Mouse (Mus musculus): ENCODE results near the gene Arhgap33.
A peak's percentile ranks its signal among the peaks of the same experiment; 100 is the strongest.

The Arhgap33 gene

DNA sequence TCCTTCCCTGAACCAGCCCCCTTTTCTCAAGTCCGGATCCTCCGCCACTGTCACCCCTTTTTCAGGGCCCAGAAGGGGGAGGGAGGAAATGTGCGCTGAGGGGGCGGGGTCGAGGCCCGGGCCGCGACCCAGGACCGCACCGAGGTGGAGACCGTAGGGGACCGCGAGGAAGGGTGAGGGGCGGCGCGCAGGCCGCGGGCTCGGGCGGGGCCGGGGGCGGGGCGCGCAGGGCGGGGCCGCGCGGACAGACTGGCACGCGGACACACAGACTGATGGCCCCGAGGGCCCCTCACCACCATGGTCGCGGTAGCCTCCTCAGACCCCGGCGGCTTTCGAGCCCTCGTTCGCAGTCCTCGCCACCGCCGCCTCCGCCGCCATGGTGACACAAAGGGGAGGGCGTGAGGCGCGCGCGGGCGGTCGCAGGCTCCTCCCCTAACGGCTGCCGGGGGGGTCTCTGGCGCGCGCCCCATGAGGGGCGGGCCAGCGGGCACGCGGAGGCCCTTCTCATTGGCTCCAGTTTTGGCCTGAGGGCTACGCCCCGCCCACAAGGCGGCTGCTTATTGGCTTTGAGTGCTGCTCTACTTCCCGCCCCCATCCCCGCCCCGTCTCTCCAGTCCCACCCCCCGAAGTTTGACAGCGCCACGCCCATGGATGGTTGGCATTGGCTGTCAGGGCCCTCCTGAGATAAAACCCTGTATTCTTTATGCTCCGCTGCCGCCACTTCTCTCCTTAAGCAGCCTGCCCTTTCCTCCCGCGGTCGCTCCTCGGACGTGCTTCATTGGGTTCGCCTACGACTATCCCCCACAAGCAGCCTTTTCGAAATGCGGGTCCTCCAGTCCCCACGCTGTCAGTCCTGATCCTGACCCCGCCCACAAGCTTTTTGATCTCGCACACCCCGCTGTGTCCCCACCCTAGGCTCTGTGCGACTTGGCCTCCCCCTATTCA lies at the start of gene Arhgap33:
Arhgap33 (minus strand) TSS at position 428 of the 945 bp plus-strand sequence.
- DNase-seq (ENCODE audit: low spot score in 2 of 2): peak; percentile 97 to 98

DNA sequence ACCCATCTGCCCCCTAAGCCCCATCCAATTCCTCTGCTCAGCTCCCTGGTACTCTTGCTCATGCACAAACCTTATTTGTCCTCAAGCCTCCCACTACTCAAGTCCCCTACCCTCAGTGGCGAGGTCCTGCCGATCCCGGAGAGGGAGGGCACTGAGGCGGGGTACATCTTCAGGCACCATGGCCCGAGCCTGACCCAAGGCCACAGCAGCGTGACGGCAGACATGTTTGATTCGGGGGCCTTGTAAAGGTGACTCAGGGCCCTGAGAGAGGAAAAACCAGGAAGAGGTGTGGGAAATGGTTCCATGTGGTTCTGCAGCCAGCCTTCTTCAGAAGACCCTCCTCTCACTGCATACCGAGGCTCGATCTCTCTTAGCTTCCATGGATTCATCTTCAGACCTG lies 49.5 kb upstream of the Arhgap33 start:
- DNase-seq (ENCODE audit: low spot score in 2 of 2): no peak

DNA sequence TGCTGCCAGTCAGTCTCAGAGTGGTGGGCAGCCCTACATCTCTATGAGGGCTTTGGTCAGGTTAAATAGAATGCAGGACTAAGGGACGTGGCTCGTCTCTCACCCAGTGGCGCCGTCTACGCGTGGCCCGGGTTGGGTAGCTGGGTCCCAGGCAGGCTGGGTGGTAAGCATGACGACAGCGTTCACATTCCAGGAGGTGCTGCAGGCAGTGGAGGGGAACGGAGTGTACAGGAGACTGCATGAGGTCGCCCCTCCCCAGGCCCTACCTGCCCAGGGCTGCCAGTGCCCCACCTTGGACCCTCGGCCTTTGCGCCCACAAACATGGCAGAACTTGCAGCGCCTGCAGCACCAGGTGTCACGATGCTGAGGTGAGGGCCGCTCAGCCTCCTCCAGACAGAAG lies 46.7 kb upstream of the Arhgap33 start:
- DNase-seq (ENCODE audit: low spot score in 2 of 2): no peak

DNA sequence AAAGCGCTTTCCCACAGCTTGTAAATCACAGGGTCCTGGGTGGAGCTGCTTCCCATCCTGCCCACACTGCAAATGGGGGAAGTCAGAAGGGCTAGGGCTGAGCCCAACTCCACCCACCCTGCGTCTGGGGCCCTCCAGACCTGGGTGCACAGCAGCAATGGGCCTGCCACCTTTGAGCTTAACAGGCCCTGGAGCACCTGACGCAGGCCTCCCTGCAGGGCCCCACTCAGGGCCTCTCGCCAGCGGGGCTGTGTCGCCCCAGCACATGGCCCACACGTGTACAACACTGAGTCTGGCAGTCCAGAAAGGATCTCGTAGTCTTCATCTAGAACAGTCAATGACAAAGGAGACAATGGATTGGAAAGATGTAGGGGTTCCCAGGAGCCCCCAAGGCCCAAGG lies 45.1 kb upstream of the Arhgap33 start:
- no peak for DNase-seq (ENCODE audit: low spot score in 2 of 2)

DNA sequence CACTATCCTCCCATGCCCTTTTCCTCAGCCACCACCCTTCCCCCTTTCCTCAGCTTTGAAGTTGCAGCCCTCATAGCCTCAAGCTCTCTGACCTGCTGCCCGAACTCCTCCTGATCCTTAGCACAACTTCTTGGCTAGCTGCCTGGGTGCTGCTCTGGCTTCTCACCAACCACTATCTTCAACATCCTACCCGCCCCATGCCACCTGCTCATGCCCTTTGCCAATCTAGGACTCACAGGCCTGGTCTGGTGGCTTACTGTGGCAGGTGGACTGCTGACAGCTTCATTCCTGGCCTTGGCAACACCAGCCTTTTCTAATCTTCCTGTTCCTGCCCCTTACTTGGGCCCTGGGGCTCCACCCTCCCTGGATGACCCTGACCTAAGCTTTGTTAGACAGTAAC lies 38.1 kb upstream of the Arhgap33 start:
- no peak for DNase-seq (ENCODE audit: low spot score in 2 of 2)

- DNase-seq (ENCODE audit: low spot score in 2 of 2): no peak
These were observed 37.5 kb upstream of the Arhgap33 start for GRCm38 (mm10) chr7:30572389-30572788.

- DNase-seq (ENCODE audit: low spot score in 2 of 2): no peak
These were observed 32.7 kb upstream of the Arhgap33 start for GRCm38 (mm10) chr7:30567555-30567954.

- no peak for DNase-seq (ENCODE audit: low spot score in 2 of 2)
These were observed 31.2 kb upstream of the Arhgap33 start for GRCm38 (mm10) chr7:30566033-30566432.

- DNase-seq (ENCODE audit: low spot score in 2 of 2): no peak
These were observed 30.2 kb upstream of the Arhgap33 start, which contains the start of gene Igflr1 for GRCm38 (mm10) chr7:30564970-30565571. Gene Igflr1 (plus strand): TSS chr7:30565427.

- no peak for DNase-seq (ENCODE audit: low spot score in 2 of 2)
These were observed 29.0 kb upstream of the Arhgap33 start for GRCm38 (mm10) chr7:30563906-30564280.

DNA sequence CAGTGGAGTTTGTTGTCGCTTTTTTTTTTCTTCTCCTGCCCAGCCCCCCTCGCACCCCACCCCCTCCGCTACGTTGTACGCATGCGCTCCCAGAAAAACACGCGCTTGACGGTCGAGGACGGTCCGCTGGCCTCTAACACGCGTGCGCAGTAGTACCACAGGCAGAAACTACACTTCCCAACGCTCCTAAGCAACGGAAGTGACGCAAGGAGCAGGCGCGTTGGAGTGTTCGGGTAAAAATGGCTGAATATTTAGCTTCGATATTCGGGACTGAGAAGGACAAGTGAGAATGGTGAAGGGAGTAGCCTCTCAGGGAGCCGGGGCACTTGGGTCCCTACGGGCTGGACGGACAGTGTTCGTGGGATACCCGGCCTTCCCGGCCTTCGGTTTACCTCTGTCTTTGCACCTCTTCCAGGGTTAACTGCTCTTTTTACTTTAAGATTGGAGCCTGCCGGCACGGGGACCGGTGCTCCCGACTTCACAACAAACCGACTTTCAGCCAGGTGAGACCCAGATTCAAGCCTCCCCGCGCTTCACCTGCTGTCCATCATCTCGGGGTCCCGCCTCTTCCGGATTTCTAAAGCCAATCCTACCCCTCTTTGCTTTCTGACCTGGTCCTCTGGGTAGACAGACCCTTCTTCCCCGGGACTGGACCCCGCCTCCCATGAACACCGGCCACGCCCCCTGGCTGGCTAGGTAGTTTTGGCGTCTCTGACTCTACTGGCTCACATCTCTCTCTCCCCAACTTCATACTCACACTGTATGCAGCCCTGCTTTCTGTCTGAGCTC lies 28.5 kb upstream of the Arhgap33 start, which contains the start of the genes U2af1l4, Gm49396 and Psenen:
U2af1l4 (plus strand) TSS at position 185 of the 789 bp plus-strand sequence.
Gm49396 (plus strand) TSS at position 228 of the 789 bp plus-strand sequence.
Psenen (minus strand) TSS at position 511 of the 789 bp plus-strand sequence.
- peak; percentile 93 to 96 for DNase-seq (ENCODE audit: low spot score in 2 of 2)

DNA sequence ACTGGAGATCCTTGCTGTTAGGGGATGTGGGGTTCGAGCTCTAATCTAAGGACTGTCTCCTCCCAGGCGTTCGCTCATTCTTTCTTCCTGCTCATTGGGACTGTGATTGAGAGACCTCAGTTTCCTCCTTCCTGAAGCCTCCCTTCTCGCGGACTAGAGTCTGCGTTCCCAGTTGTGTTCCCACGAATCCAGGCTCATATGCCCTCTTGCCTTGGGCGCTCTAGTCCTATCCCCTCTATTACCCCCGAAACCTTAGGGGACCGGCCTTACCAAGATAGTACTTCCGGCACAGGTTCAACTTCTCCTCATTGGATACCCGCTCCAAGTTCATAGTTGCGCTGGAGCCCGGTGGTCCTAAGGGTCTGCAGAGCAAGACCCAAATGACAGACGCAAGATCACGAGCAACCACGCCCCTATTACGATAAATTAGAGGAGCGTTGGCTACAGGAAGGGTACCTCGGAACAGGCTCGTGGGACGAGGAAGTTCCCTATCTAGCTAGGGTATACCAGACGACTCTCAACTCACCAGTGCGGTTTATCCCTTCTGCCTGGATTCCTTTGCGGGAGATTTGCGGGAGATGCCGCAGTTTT lies 27.8 kb upstream of the Arhgap33 start:
- DNase-seq (ENCODE audit: low spot score in 2 of 2): no peak

- DNase-seq (ENCODE audit: low spot score in 2 of 2): no peak
These were observed 25.4 kb upstream of the Arhgap33 start for GRCm38 (mm10) chr7:30560296-30560695.

DNA sequence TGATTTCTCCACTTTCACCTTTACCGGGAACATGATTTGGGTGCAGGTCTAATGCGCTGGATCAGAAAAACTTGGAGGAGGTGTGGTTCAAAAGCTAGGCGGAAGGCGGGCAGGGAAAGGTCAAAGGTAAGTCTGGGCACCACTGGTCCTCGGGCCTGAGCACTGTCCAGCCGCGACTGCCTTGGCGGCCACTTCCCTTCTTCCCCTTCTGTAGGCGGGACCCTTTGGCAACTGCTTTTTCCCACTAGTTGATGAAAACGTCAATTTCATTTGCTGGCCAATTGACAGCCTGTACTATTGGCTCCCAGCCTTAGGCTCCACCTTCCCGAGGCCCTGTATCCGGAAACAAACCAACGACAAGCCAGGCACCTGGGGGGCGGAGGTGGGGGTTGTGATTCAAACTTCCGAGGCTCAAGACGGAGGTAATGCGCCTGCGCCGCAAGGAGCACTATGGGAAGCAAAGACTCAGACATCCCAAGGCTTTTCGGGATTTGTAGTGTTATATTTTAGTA lies 24.6 kb upstream of the Arhgap33 start, which contains the start of gene Lin37:
Lin37 (minus strand) TSS at position 396 of the 512 bp plus-strand sequence.
- peak; percentile 99 for DNase-seq (ENCODE audit: low spot score in 2 of 2)

DNA sequence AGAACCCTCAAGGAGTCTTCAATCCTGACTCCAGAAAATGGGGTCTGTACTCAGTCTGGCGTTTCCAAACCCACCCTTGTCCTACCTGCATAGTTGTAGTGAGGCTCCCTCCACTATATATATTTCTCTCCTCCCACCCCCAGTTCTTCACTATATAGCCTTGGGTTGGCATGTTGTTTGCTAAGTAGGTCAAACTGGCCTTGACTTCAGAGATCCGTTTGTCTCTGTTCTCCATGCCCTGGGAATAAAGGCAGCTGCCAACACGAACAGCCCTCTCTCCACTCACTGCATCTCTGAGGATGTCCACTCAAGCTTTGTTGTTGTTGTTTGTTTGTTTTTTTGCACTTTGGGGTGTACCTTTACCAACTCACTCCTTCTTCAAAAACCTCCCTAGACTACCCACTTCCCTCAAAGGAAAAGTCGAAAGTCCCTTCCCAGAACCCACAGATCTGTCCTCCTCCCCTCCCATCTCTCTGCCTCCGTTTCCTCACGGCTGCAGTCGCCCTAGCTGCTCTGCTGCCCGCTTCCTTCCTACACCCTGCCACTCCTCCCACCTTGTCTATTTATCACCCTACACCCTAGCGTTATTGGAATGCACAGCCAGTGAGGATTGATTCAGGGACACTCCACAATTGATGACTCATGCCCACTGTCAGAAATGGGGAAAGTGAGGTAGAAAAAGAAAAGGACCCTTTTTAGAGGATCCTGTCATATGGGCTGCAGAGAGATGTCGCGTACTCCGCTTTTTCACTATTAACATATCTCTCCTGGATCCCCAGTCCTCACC lies 24.0 kb upstream of the Arhgap33 start:
- DNase-seq (ENCODE audit: low spot score in 2 of 2): no peak

- DNase-seq (ENCODE audit: low spot score in 2 of 2): no peak
These were observed 23.1 kb upstream of the Arhgap33 start for GRCm38 (mm10) chr7:30557901-30558514.

DNA sequence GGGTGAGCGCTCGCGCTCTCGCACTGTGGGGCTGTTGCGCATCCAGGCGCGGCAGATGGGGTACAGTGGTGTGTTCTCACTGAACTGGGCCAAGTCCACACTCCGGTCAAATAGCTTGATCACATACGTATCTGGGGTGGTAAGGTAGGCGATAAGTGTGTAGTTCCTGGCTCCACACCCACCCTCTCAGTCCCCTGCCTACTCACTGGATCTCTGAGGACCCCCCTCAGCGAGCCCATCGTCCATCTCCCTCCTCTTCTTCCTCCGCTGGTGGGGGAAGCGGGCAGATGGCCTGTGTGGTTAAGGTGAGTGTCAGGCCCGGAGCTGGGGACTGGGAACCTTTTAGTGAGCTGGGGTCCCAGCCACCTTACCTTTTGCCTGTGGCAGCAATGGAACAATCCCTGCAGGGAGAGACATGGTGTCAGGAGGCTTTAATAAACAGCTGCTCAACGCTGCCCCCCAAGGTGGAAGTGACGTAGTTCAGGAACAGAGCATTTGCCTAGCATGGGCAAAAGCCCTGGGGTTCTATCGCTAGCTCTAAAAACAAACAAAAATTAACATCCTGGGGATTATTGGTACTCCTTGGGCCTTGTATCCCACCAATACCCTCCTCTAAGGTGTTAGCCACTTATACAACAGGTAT lies 22.2 kb upstream of the Arhgap33 start:
- no peak for DNase-seq (ENCODE audit: low spot score in 2 of 2)

DNA sequence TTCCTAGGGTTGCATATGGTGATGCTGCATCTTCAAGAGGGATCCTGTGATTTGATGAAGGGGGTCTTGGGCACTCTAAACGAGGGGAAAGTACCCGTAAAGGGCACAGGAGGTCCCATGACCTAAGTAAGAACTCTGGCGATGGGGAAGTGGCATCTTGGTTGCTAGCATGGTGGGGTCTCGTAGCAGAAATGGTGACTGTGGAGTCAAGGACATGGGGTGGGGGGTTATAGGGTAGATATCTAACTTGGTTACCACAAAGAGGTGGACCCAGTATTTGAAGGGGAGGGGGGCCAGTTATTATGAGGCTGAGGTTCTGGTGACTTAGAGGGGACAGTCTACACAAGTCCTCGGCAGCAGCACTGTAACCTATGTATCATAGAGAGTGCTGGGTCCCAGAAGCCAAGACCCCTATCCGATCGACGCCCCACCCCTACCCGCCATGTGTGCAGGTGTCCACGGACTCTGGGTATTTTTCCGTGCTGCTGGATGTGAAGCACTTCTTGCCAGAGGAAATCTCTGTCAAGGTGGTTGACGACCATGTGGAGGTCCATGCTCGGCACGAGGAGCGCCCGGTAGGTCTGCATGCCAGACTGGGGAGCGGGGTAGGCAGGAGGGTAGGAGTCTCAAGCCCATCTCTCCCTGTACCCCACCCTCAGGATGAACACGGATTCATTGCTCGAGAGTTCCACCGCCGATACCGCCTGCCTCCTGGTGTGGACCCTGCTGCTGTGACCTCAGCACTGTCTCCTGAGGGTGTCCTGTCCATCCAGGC lies 19.1 kb upstream of the Arhgap33 start:
- DNase-seq (ENCODE audit: low spot score in 2 of 2): no peak

All from right cerebral cortex, postnatal 36 days (tissue).